21 mouse cellular contexts compared by ENCODE assay signal in the genomic region with DNA sequence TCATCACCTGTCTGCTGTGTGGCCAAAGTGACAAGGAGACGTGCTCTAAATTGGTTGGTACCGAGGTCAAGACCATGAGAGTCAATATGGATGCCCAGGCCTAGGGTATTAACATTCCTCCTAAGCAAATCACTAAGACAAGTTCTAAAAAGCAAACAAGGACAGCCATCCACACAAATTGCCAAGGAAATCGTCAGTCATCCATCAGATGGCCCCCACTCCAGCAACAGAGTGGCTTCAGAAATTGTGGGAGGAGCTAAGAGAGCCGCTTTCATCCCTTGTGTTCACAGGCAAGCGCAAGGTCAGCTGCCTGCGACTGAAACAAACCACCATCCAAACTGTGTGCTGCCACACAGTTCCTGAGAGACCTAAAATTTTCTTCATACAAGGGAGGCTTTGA. TPM values are rescaled to one million over a fixed set of nuclear protein-coding genes. Genes with fewer than 3 reads are reported as not detected.
DNase-seq lines count a peak whose midpoint lies in the region; ATAC-seq lines count a peak whose summit lies in the region.
"Had no signal": no experiment of that assay in that cellular context is flagged by ENCODE, and none has a peak within 500 bp of the region (broad histone marks: within the 10 kb centered on the region; RNA-seq: fewer than 3 reads in every experiment).

No protein-coding gene starts in this region.

- peak; percentile 28 for DNase-seq in embryo, embryonic 10 days (ENCODE audit: low spot score)
- DNase-seq in embryo, embryonic 9.5 days (ENCODE audit: extremely low spot score), result no peak
- peak; percentile 19 for DNase-seq in hindbrain, embryonic 11.5 days (ENCODE audit: low spot score)
- peak; percentile 43 to 56 for DNase-seq in adrenal gland, postnatal 36 days
- peak; percentile 17 for DNase-seq in forelimb bud, embryonic 11.5 days (ENCODE audit: low read depth, low spot score)
- DNase-seq in urinary bladder, postnatal 10 days (ENCODE audit: low spot score), result no peak
- DNase-seq: B cell, adult 2 months; cerebellum, adult 18-20 months; cerebellum, postnatal 36 days; forebrain, postnatal 0 days; gastrocnemius, postnatal 10 days; kidney, adult 18-20 months; kidney, postnatal 10 days; lung, adult 18-20 months; lung, postnatal 4 days; thymus, postnatal 4 days had no signal

- no peak for ATAC-seq in hindbrain, embryonic 11.5 days (ENCODE audit: low FRiP score)
- ATAC-seq in hindbrain, embryonic 16.5 days, result no peak
- ATAC-seq: forebrain, postnatal 0 days; hindbrain, postnatal 0 days had no signal

- WGBS in hindbrain, embryonic 11.5 days, result 50% methylated on average over 6 of the region's 6 CpGs
- 58% methylated on average over 6 of the region's 6 CpGs for WGBS in hindbrain, embryonic 16.5 days

- H3K27ac ChIP-seq in hindbrain, embryonic 11.5 days (ENCODE audit: low read depth, low read length), result no peak overlapping the region
- no peak overlapping the region for H3K27ac ChIP-seq in hindbrain, embryonic 16.5 days (ENCODE audit: low read depth, low read length)
- H3K27ac ChIP-seq: hindbrain, postnatal 0 days; limb, embryonic 12.5 days; midbrain, embryonic 12.5 days had no signal

- H3K9me3 ChIP-seq in hindbrain, embryonic 11.5 days (ENCODE audit: control insufficient read depth, low read length), result no peaks in the 10 kb centered on the region
- no peaks in the 10 kb centered on the region for H3K9me3 ChIP-seq in hindbrain, embryonic 16.5 days (ENCODE audit: control insufficient read depth, low read length)
- H3K9me3 ChIP-seq: limb, embryonic 12.5 days; midbrain, embryonic 12.5 days had no signal

- no peak overlapping the region for H3K4me2 ChIP-seq in hindbrain, embryonic 11.5 days (replicated peaks; ENCODE audit: low read depth, low read length)
- no peak overlapping the region for H3K4me2 ChIP-seq in hindbrain, embryonic 16.5 days (ENCODE audit: low read length)

- no peaks in the 10 kb centered on the region for H3K27me3 ChIP-seq in hindbrain, embryonic 11.5 days (ENCODE audit: control insufficient read depth, insufficient read depth, low read length)
- no peaks in the 10 kb centered on the region for H3K27me3 ChIP-seq in hindbrain, embryonic 16.5 days (replicated peaks; ENCODE audit: control insufficient read depth, insufficient read depth, low read length)
- H3K27me3 ChIP-seq: midbrain, embryonic 12.5 days had no signal

- H3K36me3 ChIP-seq in hindbrain, embryonic 11.5 days (ENCODE audit: control insufficient read depth, insufficient read depth, low read length), result no peaks in the 10 kb centered on the region
- no peaks in the 10 kb centered on the region for H3K36me3 ChIP-seq in hindbrain, embryonic 16.5 days (ENCODE audit: control insufficient read depth, insufficient read depth, low read length)
- H3K36me3 ChIP-seq: midbrain, embryonic 12.5 days had no signal

- H3K9ac ChIP-seq in hindbrain, embryonic 11.5 days (ENCODE audit: low read depth, low read length), result no peak overlapping the region
- no peak overlapping the region for H3K9ac ChIP-seq in hindbrain, embryonic 16.5 days (ENCODE audit: low read depth, low read length)
- H3K9ac ChIP-seq: forebrain, postnatal 0 days; limb, embryonic 12.5 days had no signal

- H3K4me3 ChIP-seq in hindbrain, embryonic 11.5 days (ENCODE audit: low read depth, low read length), result no peak overlapping the region
- H3K4me3 ChIP-seq in hindbrain, embryonic 16.5 days (ENCODE audit: low read length), result no peak overlapping the region

- H3K4me1 ChIP-seq in hindbrain, embryonic 11.5 days (replicated peaks; ENCODE audit: control insufficient read depth, insufficient read depth, low read length), result 0 out of 2 replicates have a peak, but pooled peaks cover 4% of the 10 kb centered on the region
- H3K4me1 ChIP-seq in hindbrain, embryonic 16.5 days (ENCODE audit: control insufficient read depth, insufficient read depth, low read depth, low read length), result peaks cover 4% of the 10 kb centered on the region

RNA-seq across cellular contexts. Expression of a gene that starts 1.0 kb away (rescaled TPM):
- polyA plus RNA-seq in hindbrain, embryonic 11.5 days (2014; fragmentation: Nextera tagmentation; extraction: Ambion mirVana), result 64.0 and 70.5 TPM in 2 replicates
- 72.0 and 76.6 TPM in 2 replicates for polyA plus RNA-seq in hindbrain, embryonic 16.5 days (2015; fragmentation: Nextera tagmentation; extraction: Ambion mirVana)
- total RNA-seq in adrenal gland, postnatal 36 days (2021), result 100 to 1,000 TPM; 156 to 182 TPM
- total RNA-seq: neutrophil, adult 5-6 weeks had no signal

Comparison
In these comparisons a context has a peak if more than half of its experiments do, and no peak if none do; other contexts are left out.
1. DNase-seq: peak in embryo, embryonic 10 days (single experiment), hindbrain, embryonic 11.5 days (single experiment), adrenal gland, postnatal 36 days (2 of 2) and forelimb bud, embryonic 11.5 days (single experiment); none in embryo, embryonic 9.5 days (single experiment) and urinary bladder, postnatal 10 days (single experiment).